Mouse (Mus musculus): Measurements from ENCODE around the gene Fam118a. TPM values are rescaled to one million over a fixed set of nuclear protein-coding genes. Genes with fewer than 3 reads are reported as not detected.

Fam118a gene
- total RNA-seq, 2 experiments from 2014 or later: 33.9 to 34.8 TPM

- no peak for DNase-seq
Observed at GRCm38 (mm10) chr15:85072651-85073050, 43.9 kb downstream of the Fam118a start.

DNA sequence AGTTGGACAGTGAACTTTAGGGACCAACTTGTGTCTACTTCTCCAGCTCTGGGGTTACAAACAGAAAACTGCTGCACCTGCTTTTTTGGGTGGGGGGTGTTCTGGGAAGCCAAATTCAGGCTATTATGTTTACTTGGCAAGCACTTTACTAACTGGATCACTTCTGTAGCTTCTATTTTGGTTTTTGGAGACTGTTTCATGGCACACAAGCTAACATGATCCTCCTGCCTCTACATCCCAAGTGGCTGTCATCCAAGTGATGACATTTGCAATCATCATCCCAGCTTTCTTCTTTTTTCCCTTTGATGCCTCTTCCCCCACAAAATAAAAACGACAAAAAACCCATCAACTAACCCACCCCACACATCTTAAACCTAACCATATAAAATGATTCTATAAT lies 56.9 kb downstream of the Fam118a start:
- DNase-seq: peak in 1 of 2 experiments; percentile 13

Other genes starting within 250 kb of the Fam118a start
- 10 to 100 TPM; 11.3 TPM for gene Phf21b, start 172.9 kb upstream of the Fam118a start, total RNA-seq (2021)
- gene Gm29666, start 108.9 kb upstream of the Fam118a start, total RNA-seq (2021): 1 to 10 TPM; 1.2 to 1.4 TPM
- 10 to 100 TPM; 33.5 to 36.5 TPM for gene Nup50, start 105.5 kb upstream of the Fam118a start, total RNA-seq (2021)
- 100 to 1,000 TPM in 1 of 2 experiments, 10 to 100 TPM in 1; 93.1 to 105 TPM for gene 5031439G07Rik, start 40.4 kb upstream of the Fam118a start, total RNA-seq (2021)
- gene Upk3a, start 11.8 kb upstream of the Fam118a start, total RNA-seq (2021): not detected
- not detected for gene Smc1b, start 103.0 kb downstream of the Fam118a start, total RNA-seq (2021)
- under 1 TPM; 0.20 to 0.46 TPM for gene Ribc2, start 103.1 kb downstream of the Fam118a start, total RNA-seq (2021)
- gene Fbln1, start 177.0 kb downstream of the Fam118a start, total RNA-seq (2021): 10 to 100 TPM in 1 of 2 experiments, 1 to 10 TPM in 1; 9.7 to 16.6 TPM

Measured in layer of hippocampus, postnatal 36 days (tissue).